Mouse (Mus musculus): ENCODE results near the gene Unc119b. TPM values are rescaled to one million over a fixed set of nuclear protein-coding genes. Genes with fewer than 3 reads are reported as not detected.
"Not testable (repeated sequence)": the region's sequence is repeated elsewhere in the genome, so short reads cannot be mapped to it uniquely, and the experiment has no call there.

Unc119b gene
- polyA plus RNA-seq, 1 experiment from 2014 or later, result 65.4 TPM

- H3K36me3 ChIP-seq (ENCODE audit: control insufficient read depth, insufficient read depth, low read length), result peaks cover 15% of the 10 kb centered on the region
- H3K27me3 ChIP-seq (ENCODE audit: control insufficient read depth, insufficient read depth, low read length), result no peaks in the 10 kb centered on the region
- 85% methylated on average over 5 of the region's 5 CpGs for WGBS
- H3K4me3 ChIP-seq (ENCODE audit: low read depth, low read length), result no peak overlapping the region
- no peak overlapping the region for H3K4me2 ChIP-seq (ENCODE audit: low read depth, severe bottlenecking)
- H3K4me1 ChIP-seq (ENCODE audit: control insufficient read depth, insufficient read depth, low read length), result 0 out of 2 replicates have a peak, but pooled peaks cover 2% of the 10 kb centered on the region
- H3K9ac ChIP-seq (ENCODE audit: low read length), result no peak overlapping the region
- H3K9me3 ChIP-seq (ENCODE audit: control insufficient read depth, low read length), result no peaks in the 10 kb centered on the region; the same call in 1 of the 2 replicates
- no peak overlapping the region for H3K27ac ChIP-seq (replicated peaks; ENCODE audit: low read depth, low read length)
- DNase-seq (ENCODE audit: low spot score) (no peak), ATAC-seq (ENCODE audit: insufficient number of reproducible peaks, low FRiP score, low TSS enrichment, low read depth) (no peak)
Measured at GRCm38 (mm10) chr5:115120978-115121377, 13.8 kb downstream of the Unc119b start.

- no peak within 1 kb of the TSS; the same call in 1 of the 2 replicates for H3K27ac ChIP-seq (replicated peaks; ENCODE audit: low read depth, low read length)
- no peaks in the 10 kb centered on the region; the same call in 1 of the 2 replicates for H3K9me3 ChIP-seq (ENCODE audit: control insufficient read depth, low read length)
- 0% methylated on average over 38 of the region's 39 CpGs for WGBS
Measured at GRCm38 (mm10) chr5:115118961-115119570, 15.7 kb downstream of the Unc119b start, which contains the start of gene Acads. Gene Acads (minus strand): TSS chr5:115119346.

GRCm38 (mm10) chr5:115117467-115117866 is 17.3 kb downstream of the Unc119b start:
- Histone ChIP-seq H3K4me1 (ENCODE audit: control insufficient read depth, insufficient read depth, low read length) (no peaks in the 10 kb centered on the region), H3K4me2 (ENCODE audit: low read depth, severe bottlenecking) (no peak overlapping the region), H3K9ac (ENCODE audit: low read length) (no peak overlapping the region), H3K9me3 (ENCODE audit: control insufficient read depth, low read length) (no peaks in the 10 kb centered on the region; the same call in 1 of the 2 replicates), H3K27ac (replicated peaks; ENCODE audit: low read depth, low read length) (no peak overlapping the region), H3K36me3 (ENCODE audit: control insufficient read depth, insufficient read depth, low read length) (peaks cover 9% of the 10 kb centered on the region), H3K4me3 (ENCODE audit: low read depth, low read length) (no peak overlapping the region), H3K27me3 (ENCODE audit: control insufficient read depth, insufficient read depth, low read length) (no peaks in the 10 kb centered on the region)
- ATAC-seq (ENCODE audit: insufficient number of reproducible peaks, low FRiP score, low TSS enrichment, low read depth) (no peak), DNase-seq (ENCODE audit: low spot score) (no peak)
- 96% methylated on average over 13 of the region's 13 CpGs for WGBS

More at GRCm38 (mm10) chr5:115118961-115119570, 15.7 kb downstream of the Unc119b start, which contains the start of gene Acads:
- Histone ChIP-seq H3K9ac (ENCODE audit: low read length) (peak within 1 kb of the TSS; percentile 94), H3K36me3 (ENCODE audit: control insufficient read depth, insufficient read depth, low read length) (peaks cover 9% of the 10 kb centered on the region), H3K4me1 (ENCODE audit: control insufficient read depth, insufficient read depth, low read length) (no peaks in the 10 kb centered on the region), H3K4me3 (ENCODE audit: low read depth, low read length) (peak within 1 kb of the TSS; percentile 64), H3K27me3 (ENCODE audit: control insufficient read depth, insufficient read depth, low read length) (no peaks in the 10 kb centered on the region), H3K4me2 (ENCODE audit: low read depth, severe bottlenecking) (peak within 1 kb of the TSS; percentile 71)
- DNase-seq (ENCODE audit: low spot score), result peak; percentile 87
- ATAC-seq (ENCODE audit: insufficient number of reproducible peaks, low FRiP score, low TSS enrichment, low read depth), result peak; percentile 87

- no peak for ATAC-seq (ENCODE audit: insufficient number of reproducible peaks, low FRiP score, low TSS enrichment, low read depth)
- Histone ChIP-seq H3K9me3 (ENCODE audit: control insufficient read depth, low read length) (no peaks in the 10 kb centered on the region; the same call in 1 of the 2 replicates), H3K4me1 (ENCODE audit: control insufficient read depth, insufficient read depth, low read length) (no peaks in the 10 kb centered on the region), H3K4me2 (ENCODE audit: low read depth, severe bottlenecking) (no peak overlapping the region), H3K27ac (replicated peaks; ENCODE audit: low read depth, low read length) (no peak overlapping the region), H3K27me3 (ENCODE audit: control insufficient read depth, insufficient read depth, low read length) (no peaks in the 10 kb centered on the region), H3K9ac (ENCODE audit: low read length) (no peak overlapping the region), H3K36me3 (ENCODE audit: control insufficient read depth, insufficient read depth, low read length) (peaks cover 12% of the 10 kb centered on the region), H3K4me3 (ENCODE audit: low read depth, low read length) (no peak overlapping the region)
- DNase-seq (ENCODE audit: low spot score), result no peak
- WGBS, result 81% methylated on average over 3 of the region's 3 CpGs
Measured at GRCm38 (mm10) chr5:115116426-115116825, 18.3 kb downstream of the Unc119b start.

GRCm38 (mm10) chr5:115114501-115114900 is 20.3 kb downstream of the Unc119b start:
- peaks cover 16% of the 10 kb centered on the region for H3K36me3 ChIP-seq (ENCODE audit: control insufficient read depth, insufficient read depth, low read length)
- H3K4me1 ChIP-seq (ENCODE audit: control insufficient read depth, insufficient read depth, low read length), result no peaks in the 10 kb centered on the region
- WGBS, result 93% methylated on average over 8 of the region's 8 CpGs
- H3K4me2 ChIP-seq (ENCODE audit: low read depth, severe bottlenecking), result no peak overlapping the region
- ATAC-seq (ENCODE audit: insufficient number of reproducible peaks, low FRiP score, low TSS enrichment, low read depth) (no peak), DNase-seq (ENCODE audit: low spot score) (no peak)
- H3K27me3 ChIP-seq (ENCODE audit: control insufficient read depth, insufficient read depth, low read length), result no peaks in the 10 kb centered on the region
- no peak overlapping the region for H3K4me3 ChIP-seq (ENCODE audit: low read depth, low read length)
- H3K9me3 ChIP-seq (ENCODE audit: control insufficient read depth, low read length), result no peaks in the 10 kb centered on the region; the same call in 1 of the 2 replicates
- H3K9ac ChIP-seq (ENCODE audit: low read length), result no peak overlapping the region
- H3K27ac ChIP-seq (replicated peaks; ENCODE audit: low read depth, low read length), result no peak overlapping the region

- WGBS, result 96% methylated on average over 12 of the region's 12 CpGs
- no peaks in the 10 kb centered on the region; the same call in 1 of the 2 replicates for H3K9me3 ChIP-seq (ENCODE audit: control insufficient read depth, low read length)
- no peak overlapping the region for H3K4me2 ChIP-seq (ENCODE audit: low read depth, severe bottlenecking)
- H3K27me3 ChIP-seq (ENCODE audit: control insufficient read depth, insufficient read depth, low read length), result no peaks in the 10 kb centered on the region
- no peaks in the 10 kb centered on the region for H3K4me1 ChIP-seq (ENCODE audit: control insufficient read depth, insufficient read depth, low read length)
- H3K4me3 ChIP-seq (ENCODE audit: low read depth, low read length), result no peak overlapping the region
- H3K9ac ChIP-seq (ENCODE audit: low read length), result no peak overlapping the region
- ATAC-seq (ENCODE audit: insufficient number of reproducible peaks, low FRiP score, low TSS enrichment, low read depth), result no peak
- no peak for DNase-seq (ENCODE audit: low spot score)
- peaks cover 16% of the 10 kb centered on the region for H3K36me3 ChIP-seq (ENCODE audit: control insufficient read depth, insufficient read depth, low read length)
- H3K27ac ChIP-seq (replicated peaks; ENCODE audit: low read depth, low read length), result no peak overlapping the region
Measured at GRCm38 (mm10) chr5:115113244-115113643, 21.5 kb downstream of the Unc119b start.

GRCm38 (mm10) chr5:115111156-115111555 is 23.6 kb downstream of the Unc119b start:
- H3K9ac ChIP-seq (ENCODE audit: low read length), result no peak overlapping the region
- H3K4me3 ChIP-seq (ENCODE audit: low read depth, low read length), result no peak overlapping the region
- ATAC-seq (ENCODE audit: insufficient number of reproducible peaks, low FRiP score, low TSS enrichment, low read depth), result no peak
- H3K4me2 ChIP-seq (ENCODE audit: low read depth, severe bottlenecking), result no peak overlapping the region
- H3K27me3 ChIP-seq (ENCODE audit: control insufficient read depth, insufficient read depth, low read length), result no peaks in the 10 kb centered on the region
- no peaks in the 10 kb centered on the region for H3K9me3 ChIP-seq (ENCODE audit: control insufficient read depth, low read length)
- 94% methylated on average over 8 of the region's 8 CpGs for WGBS
- H3K4me1 ChIP-seq (ENCODE audit: control insufficient read depth, insufficient read depth, low read length), result no peaks in the 10 kb centered on the region
- peaks cover 10% of the 10 kb centered on the region for H3K36me3 ChIP-seq (ENCODE audit: control insufficient read depth, insufficient read depth, low read length)
- no peak overlapping the region for H3K27ac ChIP-seq (replicated peaks; ENCODE audit: low read depth, low read length)
- DNase-seq (ENCODE audit: low spot score), result no peak

GRCm38 (mm10) chr5:115103253-115103652 is 31.5 kb downstream of the Unc119b start:
- not testable (repeated sequence) for H3K36me3 ChIP-seq (ENCODE audit: control insufficient read depth, insufficient read depth, low read length); H3K27ac ChIP-seq (replicated peaks; ENCODE audit: low read depth, low read length)

More at GRCm38 (mm10) chr5:115103253-115103652, 31.5 kb downstream of the Unc119b start:
- not testable (repeated sequence) for DNase-seq (ENCODE audit: low spot score); H3K27me3 ChIP-seq (ENCODE audit: control insufficient read depth, insufficient read depth, low read length); ATAC-seq (ENCODE audit: insufficient number of reproducible peaks, low FRiP score, low TSS enrichment, low read depth); H3K9ac ChIP-seq (ENCODE audit: low read length); H3K4me3 ChIP-seq (ENCODE audit: low read depth, low read length); H3K9me3 ChIP-seq (ENCODE audit: control insufficient read depth, low read length); H3K4me1 ChIP-seq (ENCODE audit: control insufficient read depth, insufficient read depth, low read length); H3K4me2 ChIP-seq (ENCODE audit: low read depth, severe bottlenecking)
- 97% methylated on average over 23 of the region's 23 CpGs for WGBS
